Mouse (Mus musculus): ENCODE results near the gene Krtap16-1.

Gene Krtap16-1

DNA sequence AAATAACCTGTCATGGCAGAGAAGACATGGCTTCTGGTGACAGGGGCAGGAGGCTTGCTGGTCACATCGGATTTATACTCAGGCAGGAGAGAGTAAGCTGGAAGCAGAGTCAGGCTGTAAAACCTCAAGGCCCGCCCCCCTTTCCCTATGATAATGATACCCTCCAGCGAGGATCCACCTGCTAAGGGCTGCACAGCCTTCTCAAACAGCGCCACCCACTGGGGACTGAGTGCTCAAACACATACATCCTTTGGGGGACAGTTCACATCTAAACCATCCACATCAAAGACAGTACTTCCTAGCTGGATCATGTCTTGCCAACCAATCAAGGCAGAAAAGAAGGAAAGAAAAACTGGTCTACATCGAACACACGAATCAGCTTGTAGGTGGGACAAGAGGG is 22.2 kb downstream of the Krtap16-1 start:
- no peak for DNase-seq (ENCODE audit: low spot score)

DNA sequence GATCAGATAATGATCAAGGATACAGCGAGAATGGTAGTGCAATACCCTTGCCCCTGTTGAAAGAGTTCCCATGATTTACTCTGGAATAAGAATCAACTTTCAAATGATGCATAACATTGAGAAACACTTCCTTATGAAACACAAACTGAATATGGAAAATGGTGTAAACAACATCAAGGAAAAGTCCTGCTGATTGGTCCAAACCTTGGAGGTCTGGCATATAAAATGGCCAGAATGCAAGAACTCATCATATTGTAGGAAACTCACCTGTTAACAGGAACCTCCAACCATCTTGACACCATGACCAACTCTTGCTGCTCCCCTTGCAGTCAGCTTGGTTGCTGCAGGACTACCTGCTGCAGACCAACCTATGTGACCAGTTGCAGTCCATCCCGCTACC is 38.2 kb downstream of the Krtap16-1 start, which contains the start of gene Krtap9-5:
Krtap9-5 (plus strand) TSS at position 301 of the 400 bp plus-strand sequence.
- DNase-seq (ENCODE audit: low spot score): no peak

- DNase-seq (ENCODE audit: low spot score): no peak
Measured at GRCm38 (mm10) chr11:99937751-99938264, 48.6 kb downstream of the Krtap16-1 start.

DNA sequence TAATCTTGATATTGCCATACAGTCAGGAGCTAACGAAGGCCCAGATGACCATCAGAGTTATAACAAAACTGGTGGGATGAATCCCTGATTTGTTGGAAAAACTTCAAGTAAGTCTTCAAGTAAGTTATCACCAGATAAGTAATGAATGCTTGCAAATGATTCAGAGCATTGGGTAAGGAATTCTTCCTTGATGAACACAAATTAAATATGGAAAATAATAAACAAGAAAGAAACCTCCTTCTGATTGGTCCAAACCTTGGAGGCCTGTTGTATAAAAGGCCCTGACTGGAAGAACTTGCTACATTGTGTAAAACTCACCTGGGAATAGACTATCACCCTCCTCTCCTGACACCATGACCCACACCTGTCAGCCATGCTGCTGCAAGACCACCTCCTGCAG is 50.4 kb downstream of the Krtap16-1 start, which contains the start of gene Krtap31-2:
Krtap31-2 (plus strand) TSS at position 301 of the 400 bp plus-strand sequence.
- DNase-seq (ENCODE audit: low spot score): no peak
